Mouse (Mus musculus) hindbrain, postnatal 0 days (tissue): ENCODE measurements around the gene Spout1. TPM values are rescaled to one million over a fixed set of nuclear protein-coding genes. Genes with fewer than 3 reads are reported as not detected.
A peak's percentile ranks its signal among the peaks of the same experiment; 100 is the strongest.
"Not testable (repeated sequence)": the region's sequence is repeated elsewhere in the genome, so short reads cannot be mapped to it uniquely, and the experiment has no call there.

Source experiments
- ATAC-seq: fragments of 200-750 bp; cut with Nextera tagmentation; 2 replicates; pipeline ENCODE4 v1.8.0; 2017; ENCODE audit warnings: mild to moderate bottlenecking, moderate TSS enrichment, moderate library complexity
- DNase-seq: peaks from one replicate; pipeline ENCODE4 v3.0.0-alpha.2; 2015; ENCODE audit warnings: low spot score
- H3K27ac ChIP-seq: fragments of 300-500 bp; sonication (generic); 2 replicates; pipeline ENCODE4 v1.5.1; 2014; ENCODE audit warnings: mild to moderate bottlenecking
- H3K27me3 ChIP-seq: fragments of 300-500 bp; sonication (generic); 2 replicates; pipeline ENCODE4 v1.6.1; 2014; ENCODE audit warnings: low read length, mixed read lengths; ENCODE audit not compliant: insufficient read depth
- H3K36me3 ChIP-seq: fragments of 300-500 bp; sonication (generic); 2 replicates; pipeline ENCODE4 v1.6.1; 2014; ENCODE audit warnings: low read length, mixed read lengths; ENCODE audit not compliant: insufficient read depth
- H3K4me1 ChIP-seq: fragments of 300-500 bp; sonication (generic); 2 replicates; pipeline ENCODE4 v1.6.1; 2014; ENCODE audit warnings: antibody characterized with exemption, low read length, mixed read lengths; ENCODE audit not compliant: insufficient read depth
- H3K4me2 ChIP-seq: fragments of 300-500 bp; sonication (generic); 2 replicates; pipeline ENCODE4 v1.6.1; 2014; ENCODE audit warnings: low read depth, mild to moderate bottlenecking, low read length, moderate library complexity, mixed read lengths
- H3K4me3 ChIP-seq: fragments of 300-500 bp; sonication (generic); 2 replicates; pipeline ENCODE4 v1.5.1; 2014; ENCODE audit warnings: low read length
- H3K9ac ChIP-seq: fragments of 300-500 bp; sonication (generic); replicated peaks from 2 replicates; pipeline ENCODE4 v1.6.1; 2014; ENCODE audit warnings: mild to moderate bottlenecking, low read length, moderate library complexity, mixed read lengths
- H3K9me3 ChIP-seq: fragments of 300-500 bp; sonication (generic); 2 replicates; pipeline ENCODE4 v1.6.1; 2016; ENCODE audit warnings: low read length, mixed read lengths
- CTCF ChIP-seq: IDR thresholded peaks from 2 replicates; pipeline ENCODE4 v1.5.1; 2016; ENCODE audit warnings: antibody characterized with exemption, control low read depth, low read depth
- WGBS: fragments of 180-500 bp; shearing (Covaris S2); extraction: QIAGEN DNeasy Blood & Tissue Kit; methylation state at CpG from one replicate; pipeline ENCODE4 v1.1.7; 2014; 5-methylcytosine and 5-hydroxymethylcytosine counted together
- polyA plus RNA-seq: library from polyadenylated mRNA; unstranded; fragments of >200 nt; fragmentation: Nextera tagmentation; extraction: Ambion mirVana; gene quantifications from 2 replicates; pipeline ENCODE4 v1.2.1, GENCODE M21; 2015
- total RNA-seq: library from RNA; depleted of rRNA; stranded (reverse); fragments of >200 nt; gene quantifications from 2 replicates; pipeline ENCODE4 v1.2.3, GENCODE M21; 2014

The Spout1 gene
- total and polyA plus RNA-seq, 2 experiments from 2014 or later = 48.2 to 52.6 TPM

DNA sequence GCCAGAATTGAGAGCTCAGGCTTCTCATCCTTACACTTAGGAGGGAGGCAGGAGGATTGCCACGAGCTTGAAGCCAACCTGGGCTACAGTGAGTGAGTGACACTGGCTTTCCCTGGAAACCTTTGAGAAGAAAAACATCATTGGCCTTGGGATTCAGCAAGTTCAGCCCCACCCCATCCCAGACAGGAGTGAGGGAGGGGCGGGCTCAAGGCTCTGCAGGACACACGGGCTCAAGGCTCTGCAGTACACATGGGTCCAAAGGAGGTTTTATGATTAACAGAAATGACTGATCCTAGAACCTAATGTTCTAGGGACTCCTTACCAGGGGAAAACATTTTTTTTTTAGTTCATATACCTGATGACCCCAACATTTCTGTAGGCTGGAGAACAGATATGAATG lies 5.5 kb upstream of the Spout1 start:
- no peak for TF ChIP-seq CTCF
- no peaks in the 10 kb centered on the region for H3K4me1 ChIP-seq
- no peaks in the 10 kb centered on the region for H3K27me3 ChIP-seq
- no peak overlapping the region for H3K27ac ChIP-seq
- no peak overlapping the region for H3K4me3 ChIP-seq
- H3K9me3 ChIP-seq = no peaks in the 10 kb centered on the region
- no peak overlapping the region for H3K4me2 ChIP-seq
- WGBS = 76% methylated on average over 3 of the region's 3 CpGs
- no peak for DNase-seq
- no peak for ATAC-seq
- H3K9ac ChIP-seq = no peak overlapping the region
- H3K36me3 ChIP-seq = no peaks in the 10 kb centered on the region; the same call in 1 of the 2 replicates

DNA sequence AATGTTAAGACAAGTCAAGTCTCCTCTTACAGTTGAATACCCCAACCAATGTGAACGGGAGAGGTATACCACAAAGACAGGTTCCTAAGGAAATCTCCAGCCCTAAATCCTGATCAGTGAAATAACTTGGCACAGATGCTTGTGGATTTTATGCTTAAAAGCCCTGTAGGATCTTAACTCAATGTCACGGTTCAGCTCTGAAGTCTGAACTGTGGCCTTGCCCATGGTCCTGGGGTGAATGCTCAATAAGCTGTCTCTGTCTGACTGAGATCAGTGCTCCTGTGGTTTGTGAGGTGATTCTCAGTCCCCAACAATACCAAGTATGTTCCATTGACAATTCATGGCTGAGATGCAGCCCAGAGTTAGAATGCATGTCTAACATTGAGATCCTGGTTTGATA lies 4.2 kb upstream of the Spout1 start:
- H3K9ac ChIP-seq = no peak overlapping the region
- no peak for ATAC-seq
- no peak overlapping the region for H3K27ac ChIP-seq
- H3K4me3 ChIP-seq = no peak overlapping the region
- no peaks in the 10 kb centered on the region for H3K9me3 ChIP-seq
- TF ChIP-seq CTCF = no peak
- WGBS = 81% methylated on average over 2 of the region's 2 CpGs
- H3K4me1 ChIP-seq = peaks cover 4% of the 10 kb centered on the region; the same call in 1 of the 2 replicates
- DNase-seq = no peak
- no peak overlapping the region for H3K4me2 ChIP-seq
- H3K27me3 ChIP-seq = no peaks in the 10 kb centered on the region
- H3K36me3 ChIP-seq = no peaks in the 10 kb centered on the region

DNA sequence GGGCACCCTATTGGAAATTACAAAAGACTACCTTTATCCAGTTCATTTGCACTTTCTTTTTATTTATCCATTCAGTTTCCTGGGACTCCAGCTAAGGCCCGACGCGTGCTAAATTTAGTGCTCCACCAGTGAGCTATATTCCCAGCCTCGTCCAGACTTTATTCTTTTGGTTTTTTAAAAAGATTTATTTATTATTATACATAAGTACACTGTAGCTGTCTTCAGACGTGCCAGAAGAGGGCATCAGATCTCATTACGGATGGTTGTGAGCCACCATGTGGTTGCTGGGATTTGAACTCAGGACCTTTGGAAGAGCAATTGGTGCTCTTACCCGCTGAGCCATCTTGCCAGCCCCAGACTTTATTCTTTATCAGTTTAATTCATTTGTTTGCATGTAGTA lies 452 bp upstream of the Spout1 start:
- 25% methylated on average over 7 of the region's 7 CpGs for WGBS
- peak overlapping the region; percentile 79 for H3K4me2 ChIP-seq
- not testable (repeated sequence) for DNase-seq, ATAC-seq, H3K27me3 ChIP-seq, H3K27ac ChIP-seq, H3K9ac ChIP-seq, H3K9me3 ChIP-seq, H3K4me1 ChIP-seq
- 0 out of 2 replicates have a peak, but pooled peaks have one; percentile 5 for TF ChIP-seq CTCF
- H3K4me3 ChIP-seq = peak overlapping the region; percentile 55
- H3K36me3 ChIP-seq = peaks cover 17% of the 10 kb centered on the region

DNA sequence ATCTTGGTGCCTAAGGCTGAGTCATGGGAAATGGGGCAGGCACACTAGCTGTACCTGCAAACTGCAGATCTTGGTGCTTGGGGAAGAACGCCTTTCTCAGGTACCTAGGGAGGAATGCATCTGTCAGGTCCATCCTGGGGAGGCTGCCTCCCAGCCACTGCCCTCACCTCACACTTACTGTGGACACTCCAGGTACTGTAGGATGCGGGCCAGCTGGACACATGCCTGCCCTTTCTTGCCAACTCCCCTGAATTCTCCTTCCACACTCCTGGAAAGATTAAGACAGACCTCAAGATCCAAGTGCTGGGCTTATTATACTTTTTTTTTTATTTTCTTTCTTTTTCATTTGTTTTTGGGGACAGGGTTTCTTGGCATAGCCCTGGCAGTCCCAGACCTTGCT lies 1.7 kb downstream of the Spout1 start:
- DNase-seq = no peak
- WGBS = 88% methylated on average over 2 of the region's 2 CpGs
- H3K4me1 ChIP-seq = peaks cover 18% of the 10 kb centered on the region; the same call in 1 of the 2 replicates

DNA sequence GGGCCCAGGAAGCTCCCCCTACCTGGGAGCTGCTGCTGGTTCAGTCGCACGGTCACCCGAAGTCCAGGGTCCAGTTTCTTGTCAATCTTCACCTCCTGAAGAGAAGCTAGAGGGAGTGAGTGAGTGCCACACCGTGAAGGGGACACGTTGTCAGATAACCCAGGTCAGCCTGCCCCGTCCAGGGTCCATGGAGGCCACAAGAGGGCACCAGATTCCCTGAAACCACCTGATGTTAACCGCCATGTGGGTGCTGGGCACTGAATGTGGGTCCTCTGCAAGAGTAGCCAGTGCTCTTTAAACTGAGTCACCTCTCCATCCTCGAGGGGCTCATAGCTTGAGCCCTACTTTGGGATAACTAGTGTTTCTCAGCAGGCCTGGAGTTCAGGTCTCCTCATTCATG lies 2.4 kb downstream of the Spout1 start:
- 89% methylated on average over 8 of the region's 8 CpGs for WGBS
- ATAC-seq = no peak
- TF ChIP-seq CTCF = peak; percentile 43

More for the DNA sequence above, 1.7 kb downstream of the Spout1 start:
- Histone ChIP-seq H3K4me2 (no peak overlapping the region), H3K36me3 (peaks cover 23% of the 10 kb centered on the region), H3K4me3 (no peak overlapping the region), H3K27me3 (no peaks in the 10 kb centered on the region), H3K9me3 (no peaks in the 10 kb centered on the region), H3K27ac (no peak overlapping the region), H3K9ac (no peak overlapping the region)
- no peak for TF ChIP-seq CTCF
- ATAC-seq = no peak

GRCm38 (mm10) chr2:30173541-30174240 lies 4.6 kb downstream of the Spout1 start:
- peaks cover 23% of the 10 kb centered on the region for H3K36me3 ChIP-seq
- H3K27me3 ChIP-seq = no peaks in the 10 kb centered on the region
- no peak overlapping the region for H3K4me2 ChIP-seq
- H3K9ac ChIP-seq = no peak overlapping the region
- WGBS = 93% methylated on average over 20 of the region's 20 CpGs
- H3K4me3 ChIP-seq = no peak overlapping the region
- no peak for TF ChIP-seq CTCF
- H3K27ac ChIP-seq = no peak overlapping the region
- no peak for ATAC-seq
- H3K9me3 ChIP-seq = no peaks in the 10 kb centered on the region
- H3K4me1 ChIP-seq = peaks cover 18% of the 10 kb centered on the region; the same call in 1 of the 2 replicates
- no peak for DNase-seq

More for the DNA sequence above, 2.4 kb downstream of the Spout1 start:
- Histone ChIP-seq H3K36me3 (peaks cover 23% of the 10 kb centered on the region), H3K4me1 (peaks cover 18% of the 10 kb centered on the region; the same call in 1 of the 2 replicates), H3K4me2 (no peak overlapping the region), H3K9ac (no peak overlapping the region), H3K4me3 (no peak overlapping the region), H3K9me3 (no peaks in the 10 kb centered on the region), H3K27me3 (no peaks in the 10 kb centered on the region), H3K27ac (no peak overlapping the region)
- no peak for DNase-seq

DNA sequence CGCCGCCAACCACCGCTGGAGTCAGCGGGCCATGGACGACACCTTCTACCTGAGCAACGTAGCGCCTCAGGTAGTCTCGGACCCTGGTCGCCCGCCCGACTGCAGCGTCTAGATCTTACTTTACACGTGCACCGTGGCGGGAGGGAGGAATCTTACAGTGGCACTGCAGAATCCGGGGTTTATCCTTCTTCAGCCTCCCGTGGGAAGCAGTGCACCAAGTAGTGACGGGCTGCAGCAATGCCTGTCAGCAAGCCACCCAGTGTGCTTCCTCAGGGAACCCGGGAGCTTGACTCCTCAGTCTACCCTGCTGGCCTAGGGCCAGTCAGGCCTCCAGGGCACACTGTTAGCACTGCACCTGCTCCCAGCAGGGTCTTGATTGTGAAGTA lies 6.3 kb downstream of the Spout1 start:
- peak overlapping the region; percentile 94 for H3K27ac ChIP-seq
- peak overlapping the region; percentile 61 for H3K9ac ChIP-seq
- H3K36me3 ChIP-seq = peaks cover 23% of the 10 kb centered on the region
- under 1% methylated on average over 18 of the region's 19 CpGs for WGBS
- no peak for TF ChIP-seq CTCF
- ATAC-seq = peak; percentile 24
- no peaks in the 10 kb centered on the region for H3K9me3 ChIP-seq
- peak overlapping the region; percentile 70 for H3K4me2 ChIP-seq
- peak overlapping the region; percentile 49 for H3K4me3 ChIP-seq
- no peaks in the 10 kb centered on the region for H3K27me3 ChIP-seq
- H3K4me1 ChIP-seq = peaks cover 10% of the 10 kb centered on the region; the same call in 1 of the 2 replicates
- peak; percentile 43 for DNase-seq
